Comparison of ENCODE assay signal across 8 mouse cellular contexts in the genomic region with DNA sequence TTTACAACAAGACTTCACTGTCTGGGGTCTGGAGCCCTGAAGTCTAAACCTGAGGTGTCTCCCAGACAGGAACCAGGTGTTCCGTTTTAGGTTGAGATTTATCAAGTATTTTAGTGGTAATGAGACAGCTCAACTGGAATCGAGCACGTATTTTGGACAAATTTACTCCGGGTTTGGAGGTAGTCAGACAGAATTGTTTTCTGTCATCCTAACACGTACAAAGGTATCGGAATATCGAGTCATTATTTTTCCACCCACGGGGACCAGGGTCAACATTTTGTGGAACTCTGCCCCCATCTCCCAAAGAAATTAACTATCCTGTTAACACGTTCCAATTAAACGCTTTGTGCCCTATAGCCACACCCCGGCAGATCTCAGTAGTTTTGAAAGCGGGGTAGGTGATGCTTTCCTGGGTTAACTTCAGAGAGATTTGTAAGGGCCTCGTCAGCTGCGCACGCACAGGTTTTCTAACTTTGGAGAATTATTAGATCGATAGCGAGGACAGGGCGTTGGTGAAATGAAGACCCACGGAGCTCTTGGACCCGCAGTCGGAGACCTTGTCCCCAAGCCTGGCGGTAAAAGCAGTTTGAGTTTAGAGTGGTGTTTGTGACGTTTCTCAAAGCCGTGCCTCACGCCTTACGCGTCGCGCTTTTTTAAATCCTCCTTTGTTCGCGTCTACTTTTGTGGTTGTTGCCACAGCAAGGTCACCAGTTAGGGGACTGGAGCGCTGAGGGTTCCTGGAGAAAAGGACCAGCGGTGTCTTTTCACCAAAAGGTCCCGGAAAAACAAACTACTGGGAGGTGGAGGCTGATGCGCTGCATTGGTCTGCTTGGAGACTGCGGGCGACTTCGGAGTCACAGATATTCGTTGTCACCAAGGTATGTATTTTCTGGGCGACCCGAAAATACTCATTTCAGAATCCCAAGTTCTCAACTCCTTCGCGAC. TPM values are rescaled to one million over a fixed set of nuclear protein-coding genes. Genes with fewer than 3 reads are reported as not detected.
A peak's percentile ranks its signal among the peaks of the same experiment; 100 is the strongest.
DNase-seq lines count a peak whose midpoint lies in the region; ATAC-seq and TF ChIP-seq lines count a peak whose summit lies in the region.

No protein-coding gene starts in this region.

- H3K4me1 ChIP-seq in E14TG2a.4 (replicated peaks; ENCODE audit: low read depth, low read length): peaks cover 8% of the 10 kb centered on the region
- peaks cover 11% of the 10 kb centered on the region for H3K4me1 ChIP-seq in forebrain, embryonic 16.5 days (replicated peaks; ENCODE audit: control insufficient read depth, insufficient read depth, low read length)
- no peaks in the 10 kb centered on the region; the same call in 1 of the 2 replicates for H3K4me1 ChIP-seq in liver, embryonic 16.5 days (ENCODE audit: control insufficient read depth, low read depth, low read length)

- DNase-seq in heart, adult 11 months: peak; percentile 75
- no peak for DNase-seq in heart, adult 8-10 months (ENCODE audit: low spot score)
- no peak for DNase-seq in urinary bladder, postnatal 10 days (ENCODE audit: low spot score)
- DNase-seq in cerebellum, postnatal 4 days (ENCODE audit: low spot score in 2 of 2): no peak

- peak overlapping the region; percentile 51 for H3K9ac ChIP-seq in forebrain, embryonic 16.5 days (replicated peaks; ENCODE audit: low read depth, low read length)
- no peak overlapping the region; the same call in 1 of the 2 replicates for H3K9ac ChIP-seq in liver, embryonic 16.5 days (ENCODE audit: low read depth, low read length)

- peak overlapping the region; percentile 78 for H3K4me3 ChIP-seq in E14TG2a.4 (replicated peaks; ENCODE audit: low read length)
- peak overlapping the region; percentile 52 for H3K4me3 ChIP-seq in forebrain, embryonic 16.5 days (replicated peaks; ENCODE audit: low read length)
- H3K4me3 ChIP-seq in liver, embryonic 16.5 days (ENCODE audit: low read depth, low read length): peak overlapping the region; percentile 55

- H3K27me3 ChIP-seq in E14TG2a.4 (ENCODE audit: insufficient read depth, low read length): peaks cover 57% of the 10 kb centered on the region
- peaks cover 38% of the 10 kb centered on the region for H3K27me3 ChIP-seq in forebrain, embryonic 16.5 days (replicated peaks; ENCODE audit: control insufficient read depth, insufficient read depth, low read length)
- H3K27me3 ChIP-seq in liver, embryonic 16.5 days (ENCODE audit: control insufficient read depth, insufficient read depth, low read depth, low read length): peaks cover 31% of the 10 kb centered on the region

- TF ChIP-seq CTCF in E14TG2a.4 (conservative IDR thresholded peaks at IDR 0.05; ENCODE audit: low read length): no peak

- H3K36me3 ChIP-seq in E14TG2a.4 (ENCODE audit: insufficient read depth, low read length): no peaks in the 10 kb centered on the region
- H3K36me3 ChIP-seq in forebrain, embryonic 16.5 days (ENCODE audit: control insufficient read depth, insufficient read depth): no peaks in the 10 kb centered on the region
- H3K36me3 ChIP-seq in liver, embryonic 16.5 days (ENCODE audit: control insufficient read depth, insufficient read depth): no peaks in the 10 kb centered on the region

- WGBS in forebrain, embryonic 16.5 days: 2% methylated on average over 43 of the region's 43 CpGs
- 3% methylated on average over 43 of the region's 43 CpGs for WGBS in liver, embryonic 16.5 days (ENCODE audit: insufficient replicate concordance)

- no peaks in the 10 kb centered on the region for H3K9me3 ChIP-seq in E14TG2a.4 (ENCODE audit: low read length)
- no peaks in the 10 kb centered on the region for H3K9me3 ChIP-seq in forebrain, embryonic 16.5 days (ENCODE audit: control insufficient read depth, low read length)
- H3K9me3 ChIP-seq in liver, embryonic 16.5 days (replicated peaks; ENCODE audit: control insufficient read depth, low read length): no peaks in the 10 kb centered on the region

- peak overlapping the region; percentile 88 for H3K4me2 ChIP-seq in forebrain, embryonic 16.5 days (ENCODE audit: low read length)
- peak overlapping the region; percentile 71 for H3K4me2 ChIP-seq in liver, embryonic 16.5 days (ENCODE audit: low read depth, low read length)

- H3K27ac ChIP-seq in forebrain, embryonic 16.5 days (ENCODE audit: low read length): no peak overlapping the region
- no peak overlapping the region for H3K27ac ChIP-seq in liver, embryonic 16.5 days (ENCODE audit: low read length)

- no peak for ATAC-seq in forebrain, embryonic 16.5 days
- no peak for ATAC-seq in liver, embryonic 16.5 days (ENCODE audit: low read depth)
- ATAC-seq in cerebellum, adult (ENCODE audit: insufficient number of reproducible peaks, low FRiP score, low TSS enrichment): no peak

RNA-seq across cellular contexts. Expression of a gene that starts 26.6 kb away (rescaled TPM):
- total RNA-seq in heart, adult 8-10 months (2022): 10 to 100 TPM; 12.3 to 15.4 (median 14.7) TPM
- polyA plus RNA-seq in forebrain, embryonic 16.5 days (2015; fragmentation: Nextera tagmentation; extraction: Ambion mirVana): 62.5 and 72.6 TPM in 2 replicates
- 12.0 and 13.1 TPM in 2 replicates for polyA plus RNA-seq in liver, embryonic 16.5 days (2015; fragmentation: Nextera tagmentation; extraction: Ambion mirVana)

RNA-seq across cellular contexts. Expression of a gene that starts 28.1 kb away (rescaled TPM):
- total RNA-seq in heart, adult 8-10 months (2022): 1 to 10 TPM; 4.1 to 4.8 (median 4.7) TPM
- 12.7 and 13.0 TPM in 2 replicates for polyA plus RNA-seq in forebrain, embryonic 16.5 days (2015; fragmentation: Nextera tagmentation; extraction: Ambion mirVana)
- polyA plus RNA-seq in liver, embryonic 16.5 days (2015; fragmentation: Nextera tagmentation; extraction: Ambion mirVana): 4.5 TPM in 2 replicates
